Mouse (Mus musculus) layer of hippocampus, adult 18-20 months (tissue): ENCODE data around the gene Cacng2. TPM values are rescaled to one million over a fixed set of nuclear protein-coding genes. Genes with fewer than 3 reads are reported as not detected.

ENCODE experiments used
- DNase-seq, 2 experiments: peaks; one replicate each; pipeline ENCODE4 v3.0.0; 2022; ENCODE audit warnings: low spot score in 2 of 2
- long read RNA-seq: library from polyadenylated mRNA; stranded (forward); transcript quantifications from one replicate; pipeline ENCODE4 v2.0.0, GENCODE M21; 2021
- total RNA-seq, 2 experiments: library from RNA; stranded (reverse); gene quantifications; 2 replicates each; pipeline ENCODE4 v1.2.3; 2021

The Cacng2 gene
- 10 to 100 TPM; 34.4 to 34.9 TPM for total RNA-seq
- long read RNA-seq, partial matches to known transcripts, result 0 of 63 reads
- long read RNA-seq, other reads (novel, unspliced or antisense), result 63 of 63 reads

GRCm38 (mm10) chr15:78119704-78120103 is at the start of gene Cacng2:
Cacng2 (minus strand) TSS chr15:78120028.
- peak; percentile 75 to 86 for DNase-seq

DNA sequence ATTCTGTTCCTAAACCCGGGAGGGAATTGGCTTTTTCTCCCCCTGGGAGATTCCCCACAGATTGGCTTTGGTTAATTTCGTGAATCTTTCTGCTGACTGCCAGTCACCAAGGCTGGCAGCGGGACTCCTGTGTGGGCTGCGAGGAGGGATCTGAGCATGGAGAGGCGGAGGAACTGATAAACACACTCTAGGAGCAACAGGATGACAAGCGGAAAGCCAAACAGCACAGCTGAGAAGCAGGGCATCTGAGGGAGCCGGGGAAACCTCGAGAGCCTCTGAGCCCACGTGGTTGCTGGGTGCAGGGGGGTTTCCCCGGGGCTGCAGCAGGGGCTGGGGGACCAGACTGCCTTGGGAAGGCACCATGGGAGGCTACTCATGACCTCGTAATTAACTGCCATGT is 49.7 kb upstream of the Cacng2 start:
- peak; percentile 60 to 73 for DNase-seq

DNA sequence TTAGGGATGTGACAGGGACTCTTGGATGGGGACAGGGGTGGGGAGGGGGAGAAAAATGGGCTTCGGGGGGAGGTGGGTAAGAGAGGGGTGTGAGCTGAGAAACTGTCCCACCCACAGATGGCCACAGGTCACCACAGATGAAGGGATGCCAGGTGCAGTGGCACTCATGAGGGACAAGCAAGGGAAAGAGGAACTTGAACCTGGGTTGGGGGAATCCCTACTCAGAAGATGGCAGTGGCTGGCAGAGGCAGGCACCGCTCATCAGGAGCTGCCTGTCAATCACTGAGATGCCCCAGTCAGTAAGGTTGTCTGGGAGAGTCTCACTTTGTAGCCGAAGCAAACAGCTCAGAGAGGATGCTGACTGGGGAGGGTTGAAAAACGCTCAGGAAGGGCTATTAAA is 45.5 kb upstream of the Cacng2 start:
- DNase-seq, result no peak

DNA sequence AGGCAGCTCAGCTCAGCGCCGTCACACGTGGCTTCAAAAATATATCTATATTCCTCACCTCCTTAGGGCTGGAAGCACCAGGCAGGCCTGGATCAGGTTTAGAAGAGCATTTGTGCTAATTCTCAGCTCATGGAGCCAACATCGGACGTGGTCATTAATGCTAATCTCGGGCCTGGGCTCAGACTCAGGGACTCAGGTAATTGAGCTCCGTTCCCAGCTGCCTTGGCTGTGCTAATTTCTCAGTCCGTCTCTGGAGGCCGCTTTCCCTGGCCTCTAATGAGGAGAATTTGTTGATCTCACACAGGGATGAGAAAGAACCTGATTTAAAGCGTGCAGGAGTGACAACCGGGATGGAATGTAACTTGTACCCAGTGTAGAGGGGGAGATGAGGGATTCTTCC is 44.6 kb upstream of the Cacng2 start:
- DNase-seq, result no peak

DNA sequence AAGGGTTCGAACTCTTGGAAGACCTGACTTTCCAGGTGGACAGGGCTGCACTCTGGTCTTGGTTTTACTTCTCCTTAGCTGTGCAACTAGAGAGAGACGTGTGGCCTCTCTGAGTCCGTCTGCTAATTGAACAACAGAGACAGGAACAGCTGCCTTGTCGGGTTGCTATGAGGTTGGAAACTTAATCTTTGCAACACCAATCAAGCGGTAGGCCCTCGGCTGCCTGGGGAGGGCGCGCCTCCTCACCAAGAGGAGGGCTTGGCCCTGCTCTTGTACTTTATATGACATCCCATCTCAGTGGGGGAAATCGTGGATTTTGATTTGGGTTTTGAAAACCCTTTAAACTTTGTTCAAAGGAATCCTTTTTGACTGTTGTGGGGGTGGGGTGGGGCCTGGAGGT is 42.1 kb upstream of the Cacng2 start:
- no peak for DNase-seq

GRCm38 (mm10) chr15:78158335-78158734 is 38.5 kb upstream of the Cacng2 start:
- DNase-seq, result no peak

GRCm38 (mm10) chr15:78157824-78158223 is 38.0 kb upstream of the Cacng2 start:
- no peak for DNase-seq

DNA sequence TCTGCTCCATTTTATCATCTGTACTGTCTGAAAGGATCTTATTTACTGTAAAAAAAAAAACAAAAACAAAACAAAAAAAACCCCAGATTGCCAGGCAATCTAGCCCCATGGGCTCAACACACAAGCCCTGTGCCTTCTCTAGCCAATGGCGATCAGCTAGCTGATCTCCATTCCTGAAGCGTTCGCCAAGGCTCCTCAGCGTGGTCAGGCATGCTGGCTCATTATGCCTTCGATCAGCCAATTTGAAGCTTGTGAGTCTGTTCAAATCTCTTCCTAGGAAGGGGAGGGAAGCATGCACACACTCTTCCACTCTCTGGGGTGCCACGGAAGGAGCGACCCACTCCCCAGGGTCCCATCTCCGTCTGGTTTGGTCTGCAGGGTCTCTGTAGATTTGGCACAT is 37.5 kb upstream of the Cacng2 start:
- DNase-seq, result no peak

DNA sequence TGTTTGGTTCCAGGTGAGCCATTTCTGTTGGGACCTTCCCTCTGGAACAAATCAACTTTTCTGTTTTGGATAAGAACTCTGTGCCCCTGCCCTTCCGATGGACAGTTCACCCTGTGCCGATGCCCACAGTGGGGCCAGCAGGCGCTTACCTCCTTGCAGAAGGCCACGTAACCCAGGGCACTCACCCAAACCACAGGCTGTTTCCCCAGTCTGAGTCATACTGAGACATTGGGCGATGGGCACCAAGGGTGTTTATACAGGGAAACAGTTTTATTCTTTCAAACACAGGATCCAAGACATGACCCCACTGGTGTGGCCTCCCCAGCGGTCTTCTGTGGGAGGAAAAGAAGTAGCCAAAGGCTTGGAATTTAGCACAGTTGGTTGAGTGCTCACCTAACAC is 35.6 kb upstream of the Cacng2 start:
- no peak for DNase-seq

GRCm38 (mm10) chr15:78153045-78153775 is 33.4 kb upstream of the Cacng2 start:
- DNase-seq, result no peak

DNA sequence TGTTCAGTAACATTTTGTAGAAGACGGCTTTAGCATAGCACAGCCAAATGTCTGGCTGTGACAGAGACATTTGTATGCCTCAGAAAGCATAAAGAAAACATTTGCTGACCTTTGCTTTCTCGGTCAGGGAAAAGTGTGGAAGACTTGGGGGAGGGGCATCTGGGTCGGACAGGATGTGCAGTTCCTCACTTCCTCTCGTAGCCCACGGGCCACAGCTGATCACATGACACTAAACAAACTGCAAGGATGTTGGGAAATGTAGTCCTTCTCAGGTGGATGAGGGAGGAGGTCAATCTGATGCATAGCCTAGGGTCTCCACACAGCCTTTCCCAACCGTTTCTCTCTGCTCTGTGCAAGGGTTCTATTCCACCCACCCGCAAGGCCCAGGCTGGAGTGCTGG is 28.7 kb upstream of the Cacng2 start:
- no peak for DNase-seq

DNA sequence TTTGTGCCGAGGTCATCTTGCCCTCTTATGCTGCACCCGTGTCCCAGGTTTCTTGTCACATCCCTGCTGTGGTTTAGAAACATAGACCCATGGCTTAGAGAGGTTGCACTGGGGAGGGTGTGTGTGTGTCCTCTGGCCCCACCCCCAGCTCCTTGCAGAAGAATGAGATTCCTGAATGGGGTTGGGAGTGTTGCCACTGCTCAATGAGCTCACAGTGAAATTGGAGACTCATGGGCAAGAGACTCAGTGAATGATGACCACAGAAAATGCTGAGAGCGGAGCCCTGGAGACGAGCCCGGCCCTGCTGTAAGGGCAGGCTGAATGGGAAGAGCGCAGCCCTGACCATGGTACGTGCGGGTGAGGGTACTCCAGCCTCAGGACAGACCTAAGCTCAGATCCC is 20.4 kb upstream of the Cacng2 start:
- no peak for DNase-seq

- no peak for DNase-seq
Measured at GRCm38 (mm10) chr15:78134606-78135005, 14.8 kb upstream of the Cacng2 start.

- DNase-seq, result no peak
Measured at GRCm38 (mm10) chr15:78133389-78133788, 13.6 kb upstream of the Cacng2 start.

GRCm38 (mm10) chr15:78119248-78119647 is 580 bp downstream of the Cacng2 start:
- DNase-seq, result peak in 1 of 2 experiments; percentile 43

DNA sequence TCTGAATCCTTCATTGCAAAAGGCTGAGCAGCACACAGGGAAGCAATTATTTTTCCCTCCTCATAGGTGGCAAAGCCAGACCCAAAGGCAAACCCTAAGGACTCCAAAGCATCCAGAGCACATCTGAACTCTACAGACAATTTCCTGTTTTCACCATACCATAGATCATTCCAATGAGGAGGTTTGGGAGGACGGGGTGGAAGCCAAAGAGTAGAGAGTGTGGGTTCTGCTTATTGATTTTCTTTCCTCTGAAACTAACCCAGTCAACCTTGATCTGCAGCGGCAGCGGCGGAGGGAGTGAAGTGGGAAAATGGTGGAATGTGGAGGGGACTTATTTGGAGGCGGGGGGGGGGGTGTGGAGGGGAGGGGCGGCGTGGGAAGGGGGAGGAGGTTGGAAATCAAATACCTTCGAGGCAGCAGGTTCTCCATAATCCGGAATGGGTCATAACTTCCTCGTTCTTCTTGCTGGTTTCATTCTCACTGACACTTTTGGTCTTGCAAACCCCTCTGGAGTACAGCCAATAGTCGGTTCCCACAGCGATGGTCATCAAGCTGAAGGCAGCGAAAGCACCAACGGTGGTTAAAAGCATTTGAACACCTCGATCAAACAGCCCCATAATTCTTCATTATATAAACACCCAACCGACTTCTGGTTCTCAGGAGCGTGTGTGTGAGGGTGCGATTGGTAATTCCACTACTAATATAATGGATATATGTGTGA is 1.4 kb downstream of the Cacng2 start:
- DNase-seq, result peak in 1 of 2 experiments; percentile 35

DNA sequence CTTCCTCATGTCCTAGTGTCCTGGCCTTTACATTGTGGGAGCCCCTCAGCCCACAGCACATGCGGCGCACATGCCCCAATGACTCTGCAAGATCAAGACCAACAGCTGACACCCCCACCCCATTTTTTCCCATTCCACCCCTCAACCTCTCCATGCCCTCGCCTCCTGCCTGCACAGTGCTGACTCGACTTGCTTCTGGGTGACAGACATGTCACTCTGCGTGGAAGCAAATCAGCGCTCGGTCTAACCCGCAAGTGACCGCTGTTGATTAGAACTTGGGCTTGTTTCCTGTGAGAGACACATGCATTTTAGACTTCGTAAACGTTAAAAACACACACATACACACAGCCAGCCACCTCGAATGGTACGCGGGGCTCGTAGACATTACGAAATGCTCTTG is 2.1 kb downstream of the Cacng2 start:
- no peak for DNase-seq

DNA sequence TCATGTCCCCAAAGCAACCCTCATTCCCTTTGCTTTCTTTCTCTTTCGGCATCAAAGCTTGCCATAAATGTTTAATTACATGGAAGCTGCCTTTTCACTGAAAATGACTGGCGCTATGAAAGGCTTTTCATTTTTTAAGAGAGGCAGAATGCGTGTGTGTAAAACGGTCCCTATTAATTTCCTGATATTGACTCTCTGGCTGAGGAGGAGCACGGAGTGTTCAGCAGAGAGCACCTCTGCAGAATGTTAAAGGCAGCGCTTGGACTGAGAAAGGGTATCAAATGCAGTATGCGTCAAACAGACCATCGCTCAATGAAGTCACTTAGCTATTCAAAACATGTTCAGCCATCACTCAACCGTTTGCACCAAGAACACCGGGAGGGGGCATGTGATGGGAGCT is 2.9 kb downstream of the Cacng2 start:
- DNase-seq, result peak in 1 of 2 experiments; percentile 26

GRCm38 (mm10) chr15:78116244-78116643 is 3.6 kb downstream of the Cacng2 start:
- no peak for DNase-seq

GRCm38 (mm10) chr15:78099516-78099915 is 20.3 kb downstream of the Cacng2 start:
- no peak for DNase-seq

- no peak for DNase-seq
Measured at GRCm38 (mm10) chr15:78096004-78096403, 23.8 kb downstream of the Cacng2 start.

DNA sequence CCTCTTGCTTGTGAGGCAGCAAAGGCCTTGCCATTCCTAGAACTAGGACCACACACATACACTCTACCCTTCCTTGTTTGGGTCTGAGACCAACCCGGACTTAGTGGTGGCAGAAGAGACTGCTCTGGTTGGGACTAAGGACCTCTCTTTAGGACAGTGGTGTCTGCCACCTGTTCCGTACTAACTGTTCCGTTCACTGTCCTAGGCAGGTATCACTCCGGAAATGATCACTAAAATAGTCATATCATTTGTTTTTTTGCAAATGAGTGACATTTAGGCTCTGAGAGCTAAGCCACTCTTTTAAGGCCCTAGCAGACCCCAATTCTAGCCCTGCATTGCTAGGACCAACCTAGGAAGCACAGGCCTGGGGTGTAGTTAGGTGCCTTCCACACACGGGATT is 26.2 kb downstream of the Cacng2 start:
- DNase-seq, result no peak
